Mouse (Mus musculus): ENCODE data around the gene Olfr213. TPM values are rescaled to one million over a fixed set of nuclear protein-coding genes. Genes with fewer than 3 reads are reported as not detected.
"Not testable (repeated sequence)": the region's sequence is repeated elsewhere in the genome, so short reads cannot be mapped to it uniquely, and the experiment has no call there.

Olfr213 gene
- not detected for total RNA-seq (2021)
- long read RNA-seq, experiment 1 = 0 reads
- long read RNA-seq, experiment 2 = 0 reads

- no peak for DNase-seq
Measured at GRCm38 (mm10) chr6:116538156-116538555, at the start of gene Olfr213. TSS of gene Olfr213 (plus strand) at chr6:116538456.

GRCm38 (mm10) chr6:116488791-116489190 is 49.5 kb upstream of the Olfr213 start, which contains the start of gene Olfr211:
TSS of gene Olfr211 (plus strand) at chr6:116489091.
- no peak for DNase-seq

- DNase-seq = no peak
Measured at GRCm38 (mm10) chr6:116493742-116494141, 44.5 kb upstream of the Olfr213 start.

GRCm38 (mm10) chr6:116495960-116496359 is 42.3 kb upstream of the Olfr213 start:
- DNase-seq = no peak

GRCm38 (mm10) chr6:116506302-116507003 is 31.8 kb upstream of the Olfr213 start, which contains the start of gene Olfr212:
TSS of gene Olfr212 (plus strand) at chr6:116506516.
- not testable (repeated sequence) for DNase-seq

GRCm38 (mm10) chr6:116514832-116515231 is 23.4 kb upstream of the Olfr213 start:
- DNase-seq = no peak

GRCm38 (mm10) chr6:116542500-116542899 is 4.2 kb downstream of the Olfr213 start:
- no peak for DNase-seq

GRCm38 (mm10) chr6:116550841-116551240 is 12.6 kb downstream of the Olfr213 start, which contains the start of gene Gm5580:
TSS of gene Gm5580 (plus strand) at chr6:116551141.
- not testable (repeated sequence) for DNase-seq

GRCm38 (mm10) chr6:116553935-116554334 is 15.7 kb downstream of the Olfr213 start, which contains the start of gene Olfr214:
TSS of gene Olfr214 (plus strand) at chr6:116554235.
- no peak for DNase-seq

GRCm38 (mm10) chr6:116554952-116555351 is 16.7 kb downstream of the Olfr213 start:
- no peak for DNase-seq

- DNase-seq = no peak
Measured at GRCm38 (mm10) chr6:116569834-116570233, 31.6 kb downstream of the Olfr213 start.

GRCm38 (mm10) chr6:116584095-116584494 is 45.8 kb downstream of the Olfr213 start, which contains the start of gene Olfr215:
TSS of gene Olfr215 (minus strand) at chr6:116584195.
- no peak for DNase-seq

Other genes with a start within 250 kb of the Olfr213 start
- gene March8, start 200.4 kb upstream of the Olfr213 start, total RNA-seq (2021) = 10 to 100 TPM; 24.4 to 27.1 TPM
- gene Alox5, start 77.3 kb upstream of the Olfr213 start, total RNA-seq (2021) = 1 to 10 TPM; 1.1 to 1.3 TPM
- gene Olfr211, start 49.4 kb upstream of the Olfr213 start, total RNA-seq (2021) = not detected
- gene Olfr212, start 31.9 kb upstream of the Olfr213 start, total RNA-seq (2021) = not detected
- 1 to 10 TPM in 1 of 2 experiments, under 1 TPM in 1; 0.78 to 1.4 TPM for gene Gm5580, start 12.7 kb downstream of the Olfr213 start, total RNA-seq (2021)
- gene Olfr214, start 15.8 kb downstream of the Olfr213 start, total RNA-seq (2021) = not detected
- not detected for gene Olfr215, start 45.7 kb downstream of the Olfr213 start, total RNA-seq (2021)
- 1 to 10 TPM; 7.9 to 8.4 TPM for gene Zfp422, start 90.5 kb downstream of the Olfr213 start, total RNA-seq (2021)
- 1 to 10 TPM; 1.5 to 7.2 TPM for gene Depp1, start 112.2 kb downstream of the Olfr213 start, total RNA-seq (2021)
- 1 to 10 TPM; 1.2 to 2.3 TPM for gene Rassf4, start 135.5 kb downstream of the Olfr213 start, total RNA-seq (2021)
- under 1 TPM; 0.03 to 0.13 TPM for gene Tmem72, start 178.5 kb downstream of the Olfr213 start, total RNA-seq (2021)

Data from gastrocnemius, postnatal 25 days (tissue).